Mouse (Mus musculus) gastrocnemius, postnatal 4 days (tissue): ENCODE measurements around the gene Wdfy3. TPM values are rescaled to one million over a fixed set of nuclear protein-coding genes. Genes with fewer than 3 reads are reported as not detected.

Source experiments
- DNase-seq, 2 experiments: peaks; one replicate each; pipeline ENCODE4 v3.0.0; 2021 to 2022; ENCODE audit warnings: low spot score in 2 of 2, mixed read lengths in 2 of 2
- total RNA-seq, 2 experiments: library from RNA; stranded (reverse); gene quantifications; 2 replicates each; pipeline ENCODE4 v1.2.3; 2021

Gene Wdfy3
- total RNA-seq, 2 experiments from 2014 or later, result 40.9 to 41.4 TPM

DNA sequence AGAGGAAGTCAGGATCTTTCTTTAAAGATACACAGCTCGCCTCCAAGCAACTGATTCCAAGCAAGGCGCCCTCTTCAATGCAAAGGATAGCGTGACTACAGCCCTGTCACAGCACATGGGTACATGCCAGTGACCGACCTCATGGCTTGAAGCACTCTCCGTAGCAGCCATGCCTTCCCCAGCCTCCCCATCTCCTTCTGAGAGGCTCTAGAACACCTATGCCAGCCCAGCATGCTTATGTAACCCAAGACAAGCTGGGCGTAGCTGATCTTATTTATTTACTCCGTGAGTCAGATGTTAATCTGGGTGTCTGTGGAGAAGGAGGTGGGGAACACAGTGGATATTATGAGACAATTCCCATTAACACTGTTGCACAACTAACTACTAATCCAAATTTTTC, 13.8 kb downstream of the Wdfy3 start:
- no peak for DNase-seq

DNA sequence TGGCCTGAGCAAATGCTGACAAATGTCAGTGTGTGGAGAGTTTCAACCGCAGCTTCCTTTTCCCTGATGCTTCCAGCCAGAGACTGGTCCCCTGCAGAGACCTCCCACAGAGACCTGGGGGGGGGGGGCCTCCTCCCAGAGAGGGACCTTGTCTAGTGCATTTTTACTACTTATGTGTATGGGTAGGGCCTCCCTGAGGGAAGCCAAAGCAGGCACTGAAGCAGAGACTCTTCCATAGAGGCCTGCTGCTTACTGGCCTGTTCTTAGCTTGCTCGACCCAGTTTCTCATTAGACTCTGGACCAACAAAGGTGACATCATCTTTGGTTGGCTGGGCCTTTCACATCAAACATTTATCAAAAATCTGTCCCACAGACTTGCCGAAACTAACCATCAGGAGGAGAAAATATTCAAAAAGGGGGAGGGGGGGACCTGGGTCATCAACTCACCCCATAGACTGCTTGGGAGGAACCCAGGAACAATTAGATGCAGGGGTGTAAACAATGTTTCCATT, 14.5 kb downstream of the Wdfy3 start:
- DNase-seq, result no peak

GRCm38 (mm10) chr5:102054511-102055093, 15.1 kb downstream of the Wdfy3 start:
- DNase-seq, result no peak

- no peak for DNase-seq
These were observed 16.8 kb downstream of the Wdfy3 start for GRCm38 (mm10) chr5:102052906-102053305.

DNA sequence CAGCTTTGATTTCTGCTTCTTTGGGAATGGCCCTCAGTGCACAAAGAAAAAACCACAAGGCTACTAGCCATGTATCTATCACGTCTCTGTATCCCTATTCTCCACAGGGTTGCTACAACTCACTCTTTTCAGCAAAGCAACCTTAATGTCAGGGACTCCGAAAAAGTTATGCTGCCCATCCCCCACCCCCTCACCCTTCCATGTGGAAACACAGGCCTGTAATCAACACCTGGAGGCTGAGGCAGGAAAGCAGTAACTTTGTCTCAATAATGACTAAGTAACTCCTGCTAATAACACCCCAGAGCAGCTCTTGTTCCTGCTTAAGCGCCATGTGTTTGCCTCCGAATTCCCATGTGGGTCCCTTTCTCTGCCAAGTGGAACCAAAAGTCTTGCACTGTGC, 17.3 kb downstream of the Wdfy3 start:
- no peak for DNase-seq

DNA sequence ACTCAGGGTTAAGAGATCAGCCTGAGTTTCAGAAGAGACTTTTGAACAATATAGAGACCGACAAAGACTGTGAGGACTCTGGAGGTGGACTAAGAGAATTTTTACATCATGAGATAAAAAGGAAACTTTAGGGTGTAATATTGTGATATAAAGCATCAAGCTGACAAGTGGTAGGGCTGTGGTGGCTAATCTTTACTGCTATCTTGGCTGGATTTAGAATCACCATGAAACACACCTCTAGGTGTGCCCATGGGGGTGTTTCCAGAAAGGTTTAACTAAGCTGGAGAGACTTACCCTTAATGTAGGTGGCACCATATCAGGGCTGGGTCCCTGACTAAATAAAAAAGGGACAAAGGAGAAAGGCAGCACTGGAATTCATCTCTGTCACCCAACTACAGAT, 19.0 kb downstream of the Wdfy3 start:
- DNase-seq, result no peak

GRCm38 (mm10) chr5:102048416-102048815, 21.3 kb downstream of the Wdfy3 start:
- DNase-seq, result no peak

- DNase-seq, result no peak
These were observed 23.1 kb downstream of the Wdfy3 start for GRCm38 (mm10) chr5:102046617-102047116.

GRCm38 (mm10) chr5:102045636-102046616, 23.8 kb downstream of the Wdfy3 start:
- no peak for DNase-seq

DNA sequence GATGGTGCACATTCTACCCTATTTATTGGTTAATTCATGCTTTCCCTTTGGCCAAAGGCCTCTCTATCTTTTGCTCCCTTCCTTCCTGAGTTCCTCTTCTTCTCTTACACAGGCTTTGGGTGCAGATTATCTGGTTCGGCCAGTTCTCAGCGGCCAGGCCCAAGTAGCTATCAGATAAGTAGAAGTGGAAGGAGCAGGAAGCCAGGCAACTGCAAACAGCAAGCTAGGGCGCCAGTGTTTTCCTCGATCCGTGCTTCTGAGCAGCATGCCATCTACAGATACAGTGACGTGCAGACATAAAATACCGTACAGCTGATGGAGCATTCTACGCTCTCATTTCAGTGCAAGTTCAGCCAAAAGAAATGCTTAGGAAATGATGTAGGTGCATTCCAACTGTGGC, 24.5 kb downstream of the Wdfy3 start:
- DNase-seq, result no peak

DNA sequence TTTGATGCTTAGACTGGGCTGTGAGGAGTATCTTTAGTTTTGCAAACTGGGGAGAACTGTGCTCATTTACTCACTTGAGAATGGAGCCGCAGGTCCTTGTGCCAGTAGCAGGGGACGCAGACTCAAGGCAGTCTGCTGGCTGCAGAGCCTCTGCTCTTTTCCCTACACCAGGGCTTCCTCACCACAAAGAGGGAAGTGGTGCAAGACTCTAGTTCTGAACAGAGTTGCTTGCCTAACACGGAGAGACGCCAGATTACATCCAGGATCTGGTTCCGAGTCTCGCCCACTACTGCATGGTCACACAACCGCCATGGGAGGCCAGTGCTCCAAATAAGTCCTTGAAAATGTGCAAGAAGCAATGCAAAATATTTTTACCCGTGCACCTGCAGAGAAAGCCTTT, 36.4 kb downstream of the Wdfy3 start:
- no peak for DNase-seq

DNA sequence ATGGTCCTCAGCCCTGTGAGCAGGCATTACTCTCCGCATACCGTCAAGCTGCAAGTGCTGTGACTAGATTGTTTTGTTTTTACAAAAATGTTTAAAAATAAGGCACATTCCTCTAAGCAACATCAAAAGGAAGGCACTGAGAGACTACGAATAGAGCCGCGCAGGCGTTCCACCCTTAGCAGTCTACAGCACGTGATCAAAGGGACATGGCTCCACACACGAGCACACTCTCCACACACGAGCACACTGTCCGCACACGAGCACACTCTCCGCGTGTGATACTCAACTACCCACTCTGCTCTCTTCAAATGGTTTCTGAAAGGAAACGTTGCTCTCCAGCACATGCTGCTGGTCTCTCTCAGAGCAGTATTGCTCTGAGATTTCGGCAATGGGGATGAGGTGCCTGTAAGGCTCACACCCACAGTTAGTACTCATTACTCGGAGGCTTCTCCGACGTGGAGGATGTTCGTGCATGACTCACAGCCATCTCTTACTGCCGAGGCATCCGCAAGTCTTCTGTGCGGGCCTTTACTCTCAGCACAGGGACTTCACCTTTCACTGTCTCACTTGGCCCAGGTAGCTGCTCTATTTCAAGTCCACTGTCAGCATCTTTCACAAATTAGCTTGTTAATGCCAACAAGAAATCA, 37.0 kb downstream of the Wdfy3 start:
- DNase-seq, result no peak

- DNase-seq, result no peak
These were observed 37.5 kb downstream of the Wdfy3 start for GRCm38 (mm10) chr5:102032191-102032590.

DNA sequence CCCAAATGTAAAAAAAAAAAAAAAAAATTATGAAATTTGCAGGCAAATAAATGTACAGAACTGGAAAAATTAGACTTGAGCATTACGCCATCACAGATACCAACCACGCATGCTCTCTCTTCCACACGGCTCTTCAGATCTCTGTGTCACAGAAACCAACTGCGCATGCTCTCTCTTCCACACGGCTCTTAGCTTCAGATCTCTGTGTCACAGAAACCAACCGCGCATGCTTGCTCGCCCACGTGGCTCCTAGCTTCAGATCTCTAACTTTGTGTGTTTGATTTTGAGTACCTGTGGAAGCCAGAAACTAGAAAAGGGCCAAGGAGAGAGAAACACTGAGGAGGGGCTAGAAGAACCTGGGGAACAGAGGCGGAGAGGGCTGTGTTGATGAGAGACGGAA, 46.3 kb downstream of the Wdfy3 start:
- DNase-seq, result no peak

GRCm38 (mm10) chr5:102022018-102022898, 47.5 kb downstream of the Wdfy3 start:
- no peak for DNase-seq

DNA sequence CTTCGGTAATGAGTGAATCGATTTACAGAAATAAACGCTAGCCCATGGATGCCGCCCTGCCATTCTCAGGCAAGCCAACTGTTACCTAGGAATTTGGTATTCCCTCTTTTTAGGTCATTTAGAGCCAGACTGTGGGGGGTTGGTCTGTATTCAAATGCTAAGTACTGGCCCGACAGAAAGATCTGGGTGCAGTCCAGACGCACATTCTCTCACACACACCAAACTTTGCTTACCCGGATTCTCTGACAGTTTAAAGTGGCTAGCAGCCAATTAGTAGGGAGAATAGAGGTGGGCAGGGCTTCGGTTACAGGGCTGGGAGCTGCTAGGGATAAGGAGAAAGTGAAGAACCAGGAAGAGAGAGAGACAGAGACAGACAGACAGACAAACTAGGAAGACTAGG, 55.5 kb downstream of the Wdfy3 start:
- no peak for DNase-seq

GRCm38 (mm10) chr5:102013781-102014180, 55.9 kb downstream of the Wdfy3 start:
- no peak for DNase-seq

GRCm38 (mm10) chr5:102010961-102011360, 58.8 kb downstream of the Wdfy3 start:
- DNase-seq, result no peak

DNA sequence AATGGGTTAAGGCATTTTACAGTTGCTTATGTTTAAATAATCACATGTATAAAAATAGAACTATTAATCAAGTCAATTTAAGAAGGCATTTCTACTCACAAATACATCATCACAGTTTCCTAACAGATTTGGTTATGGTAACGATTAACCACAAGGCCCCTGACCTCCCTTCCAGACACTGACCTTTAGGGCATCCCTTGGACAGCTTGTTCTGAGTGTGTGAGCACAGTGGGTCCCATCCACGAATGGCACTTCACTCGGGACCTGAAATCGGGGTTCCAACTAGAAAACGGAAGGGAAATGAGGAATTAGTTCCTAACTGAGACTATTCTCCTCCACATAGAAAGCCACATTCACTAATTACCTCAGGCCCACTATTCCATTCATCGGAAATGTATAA, 60.1 kb downstream of the Wdfy3 start:
- no peak for DNase-seq

DNA sequence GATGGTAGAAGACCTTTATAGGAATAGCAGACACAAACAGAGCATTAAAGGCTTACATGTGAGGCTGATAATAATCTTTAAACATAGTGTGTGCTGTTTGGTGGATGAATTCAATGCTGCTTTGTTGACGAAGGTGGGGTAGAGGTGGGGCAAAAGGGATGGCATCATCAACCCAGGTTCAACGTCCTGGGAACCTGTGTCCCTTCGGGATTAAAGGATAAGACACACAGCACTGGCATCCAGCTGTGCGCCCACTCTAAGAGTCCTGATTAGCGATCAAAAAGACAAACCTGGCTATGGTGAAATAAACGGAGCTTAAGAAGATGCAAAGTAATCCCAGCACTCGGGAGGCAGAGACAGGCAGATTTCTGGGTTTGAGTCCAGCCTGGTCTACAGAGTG, 61.0 kb downstream of the Wdfy3 start:
- no peak for DNase-seq
